Mouse (Mus musculus): ENCODE results near the gene 2210408I21Rik. TPM values are rescaled to one million over a fixed set of nuclear protein-coding genes. Genes with fewer than 3 reads are reported as not detected.

2210408I21Rik gene
- polyA plus RNA-seq, 1 experiment from 2014 or later: 4.9 TPM

DNA sequence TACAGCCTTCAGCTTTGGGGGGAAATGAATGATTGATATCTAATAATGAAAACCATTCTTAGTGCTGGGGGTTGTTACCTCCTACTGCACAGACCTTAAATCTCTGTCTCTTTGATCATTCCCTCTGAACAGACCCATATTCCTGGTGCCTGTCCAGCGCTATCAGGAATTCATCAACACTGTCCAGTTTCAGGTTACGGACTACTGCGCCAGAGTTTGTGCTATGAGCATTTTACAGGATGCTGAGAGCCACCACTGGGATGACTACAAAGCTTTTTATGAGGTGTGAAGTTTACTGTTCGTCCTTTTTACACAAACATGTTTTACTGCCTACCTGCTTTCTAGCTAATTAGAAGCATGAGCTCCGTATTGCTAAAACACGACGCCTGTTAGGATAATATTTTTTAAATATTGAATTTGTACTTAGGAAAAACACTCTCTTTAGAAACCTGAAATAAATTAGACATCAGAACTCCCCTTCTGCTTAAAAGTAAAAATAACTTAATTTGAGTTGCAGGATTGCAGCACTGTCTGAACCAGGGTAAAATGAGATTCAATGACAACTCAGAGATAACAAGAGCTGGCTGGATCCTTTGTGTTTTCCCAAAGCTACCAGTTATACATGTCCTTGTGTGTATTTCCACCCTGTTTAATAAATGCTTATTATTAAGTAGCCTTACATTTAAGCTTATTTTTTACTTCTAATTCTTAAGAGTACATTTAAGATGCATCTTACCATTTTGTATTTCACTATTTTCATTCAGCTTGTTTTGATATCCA lies 128.2 kb downstream of the 2210408I21Rik start:
- Histone ChIP-seq H3K27ac (ENCODE audit: low read length) (no peak overlapping the region), H3K9ac (ENCODE audit: low read depth, low read length) (no peak overlapping the region), H3K4me2 (ENCODE audit: low read depth, low read length) (no peak overlapping the region), H3K36me3 (ENCODE audit: control insufficient read depth, insufficient read depth, low read length) (no peaks in the 10 kb centered on the region), H3K9me3 (ENCODE audit: control insufficient read depth, low read length) (no peaks in the 10 kb centered on the region), H3K4me1 (ENCODE audit: control insufficient read depth, insufficient read depth, low read length) (no peaks in the 10 kb centered on the region), H3K4me3 (ENCODE audit: low read length) (no peak overlapping the region), H3K27me3 (replicated peaks; ENCODE audit: control insufficient read depth, insufficient read depth, low read length) (no peaks in the 10 kb centered on the region)
- 65% methylated on average over 7 of the region's 7 CpGs for WGBS
- ATAC-seq: no peak

DNA sequence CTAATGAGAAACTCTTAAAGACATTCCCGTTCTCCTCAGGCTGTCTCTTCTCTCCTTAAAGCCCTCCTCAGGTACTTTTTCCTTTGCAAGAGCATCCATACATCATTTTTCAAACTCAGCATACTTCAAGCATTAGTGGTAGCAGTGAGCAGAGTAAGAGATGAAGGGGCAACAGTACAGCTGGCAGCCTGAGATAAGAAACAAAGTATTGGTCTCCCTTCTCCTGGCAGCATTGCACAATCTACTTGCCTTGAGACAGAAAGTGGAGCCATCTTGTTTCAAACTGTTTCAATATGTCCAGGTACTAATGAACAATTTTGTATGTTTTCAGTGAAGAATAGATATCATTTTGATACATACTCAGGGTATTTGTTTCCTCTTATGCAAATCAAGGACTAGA lies 129.1 kb downstream of the 2210408I21Rik start:
- Histone ChIP-seq H3K4me1 (ENCODE audit: control insufficient read depth, insufficient read depth, low read length) (no peaks in the 10 kb centered on the region), H3K36me3 (ENCODE audit: control insufficient read depth, insufficient read depth, low read length) (no peaks in the 10 kb centered on the region), H3K27ac (ENCODE audit: low read length) (no peak overlapping the region), H3K9me3 (ENCODE audit: control insufficient read depth, low read length) (no peaks in the 10 kb centered on the region), H3K27me3 (replicated peaks; ENCODE audit: control insufficient read depth, insufficient read depth, low read length) (no peaks in the 10 kb centered on the region), H3K9ac (ENCODE audit: low read depth, low read length) (no peak overlapping the region), H3K4me2 (ENCODE audit: low read depth, low read length) (no peak overlapping the region), H3K4me3 (ENCODE audit: low read length) (no peak overlapping the region)
- ATAC-seq: no peak
- WGBS: 64% methylated on average over 1 of the region's 1 CpGs

DNA sequence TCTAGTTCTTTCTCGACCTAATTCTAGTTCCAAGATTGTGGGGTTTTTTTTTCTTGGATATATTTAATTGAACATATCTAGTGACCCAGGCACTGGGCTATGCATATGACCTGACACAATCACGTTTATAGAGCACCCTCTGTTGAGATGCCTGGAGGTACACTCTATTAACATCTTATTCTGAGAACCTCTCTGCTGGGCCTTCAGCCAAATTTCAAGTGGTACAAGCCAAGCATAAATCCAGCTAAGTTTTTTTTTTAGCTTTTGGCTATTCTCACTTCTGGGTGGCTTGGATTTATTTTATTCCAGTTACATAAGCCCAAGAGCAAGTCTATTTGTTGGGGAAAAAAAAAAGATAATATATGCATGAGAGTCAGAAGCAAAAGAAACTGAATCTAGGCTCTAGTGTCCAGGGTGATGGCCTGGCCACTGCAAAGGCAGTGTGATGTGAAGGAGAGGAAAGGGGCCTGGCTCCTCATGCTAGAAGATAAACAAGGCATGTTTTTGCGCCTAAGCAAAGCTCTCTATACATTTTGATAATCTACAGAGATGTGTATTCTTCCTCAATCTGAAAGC lies 139.9 kb downstream of the 2210408I21Rik start:
- Histone ChIP-seq H3K4me2 (ENCODE audit: low read depth, low read length) (no peak overlapping the region), H3K4me3 (ENCODE audit: low read length) (no peak overlapping the region), H3K9me3 (ENCODE audit: control insufficient read depth, low read length) (no peaks in the 10 kb centered on the region), H3K27ac (ENCODE audit: low read length) (no peak overlapping the region), H3K27me3 (replicated peaks; ENCODE audit: control insufficient read depth, insufficient read depth, low read length) (no peaks in the 10 kb centered on the region), H3K4me1 (ENCODE audit: control insufficient read depth, insufficient read depth, low read length) (no peaks in the 10 kb centered on the region), H3K36me3 (ENCODE audit: control insufficient read depth, insufficient read depth, low read length) (no peaks in the 10 kb centered on the region), H3K9ac (ENCODE audit: low read depth, low read length) (no peak overlapping the region)
- no peak for ATAC-seq
- WGBS: 55% methylated on average over 3 of the region's 3 CpGs

DNA sequence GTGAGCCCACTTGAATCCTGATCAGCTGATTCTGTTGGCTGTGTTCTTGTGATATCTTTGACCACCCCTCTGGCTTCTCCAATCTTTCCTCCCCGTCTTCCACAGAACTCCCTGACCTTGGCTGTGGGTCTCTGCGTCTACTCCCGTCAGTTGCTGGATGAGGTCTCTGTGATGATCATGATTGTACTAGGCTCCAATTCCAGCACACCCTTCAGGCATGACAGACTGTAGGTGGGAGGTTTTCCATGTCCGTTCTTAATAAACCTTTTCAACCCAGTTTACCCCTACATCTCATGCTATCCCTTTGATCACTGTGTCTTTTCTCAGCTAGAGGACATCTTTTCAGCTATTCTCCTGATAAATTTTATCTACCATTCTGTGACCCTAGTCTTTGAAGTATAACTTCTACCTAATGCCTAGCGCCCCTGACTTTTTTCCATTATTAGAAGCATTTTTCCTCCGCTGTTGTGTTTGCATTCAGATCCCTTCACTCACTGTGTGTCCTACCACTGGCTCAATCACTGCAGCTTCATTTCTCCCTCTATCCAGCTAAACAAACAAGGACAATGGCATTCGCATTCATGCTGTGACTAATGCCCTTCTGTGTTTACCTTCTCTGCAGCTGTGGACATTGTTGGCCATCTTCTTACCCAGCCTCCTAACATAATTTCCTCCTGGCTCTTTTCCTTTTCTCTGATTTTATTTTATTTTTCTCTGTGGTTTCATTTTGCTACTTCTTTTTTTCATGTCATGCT lies 143.5 kb downstream of the 2210408I21Rik start:
- 73% methylated on average over 7 of the region's 7 CpGs for WGBS
- ATAC-seq: no peak

DNA sequence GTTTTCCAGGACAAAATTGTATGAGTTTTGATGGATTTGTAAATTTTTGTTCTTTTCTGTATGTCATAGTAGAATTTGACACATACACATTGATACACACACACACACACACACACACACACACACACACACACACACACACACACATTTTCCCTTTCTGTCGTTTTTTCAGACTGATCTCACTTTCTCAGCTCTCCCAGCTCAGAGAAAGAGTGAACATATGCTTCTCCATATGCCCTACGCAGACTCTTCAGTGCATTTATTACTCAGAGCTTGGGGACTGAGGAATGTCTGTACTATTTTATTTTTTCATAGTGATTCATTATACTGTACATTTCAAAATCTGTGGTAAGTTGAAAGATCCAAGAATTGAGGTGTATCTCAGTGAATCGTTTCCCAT lies 160.2 kb downstream of the 2210408I21Rik start:
- H3K9me3 ChIP-seq (ENCODE audit: control insufficient read depth, low read length): no peaks in the 10 kb centered on the region
- WGBS: 78% methylated on average over 3 of the region's 3 CpGs

More for the DNA sequence above, 143.5 kb downstream of the 2210408I21Rik start:
- no peak overlapping the region for H3K4me3 ChIP-seq (ENCODE audit: low read length)
- H3K9ac ChIP-seq (ENCODE audit: low read depth, low read length): no peak overlapping the region
- H3K9me3 ChIP-seq (ENCODE audit: control insufficient read depth, low read length): no peaks in the 10 kb centered on the region
- no peaks in the 10 kb centered on the region for H3K4me1 ChIP-seq (ENCODE audit: control insufficient read depth, insufficient read depth, low read length)
- no peaks in the 10 kb centered on the region for H3K36me3 ChIP-seq (ENCODE audit: control insufficient read depth, insufficient read depth, low read length)
- H3K27ac ChIP-seq (ENCODE audit: low read length): no peak overlapping the region
- H3K4me2 ChIP-seq (ENCODE audit: low read depth, low read length): no peak overlapping the region
- H3K27me3 ChIP-seq (replicated peaks; ENCODE audit: control insufficient read depth, insufficient read depth, low read length): no peaks in the 10 kb centered on the region

DNA sequence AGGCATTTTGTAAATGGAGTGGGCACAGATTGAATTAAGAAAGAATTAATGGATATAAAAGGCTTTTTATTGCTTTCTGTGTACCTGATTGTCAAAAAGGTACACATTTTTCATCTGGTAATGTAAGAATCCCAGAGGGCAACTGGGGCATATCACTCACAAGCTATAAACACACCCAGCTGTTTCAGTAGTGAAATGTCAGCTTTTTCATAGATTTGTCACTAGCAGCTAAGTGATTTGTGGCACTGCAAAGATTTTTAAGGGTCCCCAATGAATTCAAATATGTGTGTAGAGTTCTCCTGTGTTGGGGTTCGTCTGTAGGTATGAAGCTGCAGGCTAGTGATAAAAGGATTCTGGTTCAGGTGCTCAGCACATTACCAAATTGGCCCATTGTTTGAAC lies 188.8 kb downstream of the 2210408I21Rik start:
- ATAC-seq: no peak
- Histone ChIP-seq H3K36me3 (ENCODE audit: control insufficient read depth, insufficient read depth, low read length) (no peaks in the 10 kb centered on the region), H3K27ac (ENCODE audit: low read length) (no peak overlapping the region), H3K9me3 (ENCODE audit: control insufficient read depth, low read length) (no peaks in the 10 kb centered on the region), H3K4me1 (ENCODE audit: control insufficient read depth, insufficient read depth, low read length) (no peaks in the 10 kb centered on the region), H3K27me3 (replicated peaks; ENCODE audit: control insufficient read depth, insufficient read depth, low read length) (no peaks in the 10 kb centered on the region), H3K4me2 (ENCODE audit: low read depth, low read length) (no peak overlapping the region), H3K4me3 (ENCODE audit: low read length) (no peak overlapping the region), H3K9ac (ENCODE audit: low read depth, low read length) (no peak overlapping the region)
- 50% methylated on average over 1 of the region's 1 CpGs for WGBS

More for the DNA sequence above, 160.2 kb downstream of the 2210408I21Rik start:
- Histone ChIP-seq H3K27ac (ENCODE audit: low read length) (no peak overlapping the region), H3K36me3 (ENCODE audit: control insufficient read depth, insufficient read depth, low read length) (no peaks in the 10 kb centered on the region), H3K4me2 (ENCODE audit: low read depth, low read length) (no peak overlapping the region), H3K4me1 (ENCODE audit: control insufficient read depth, insufficient read depth, low read length) (no peaks in the 10 kb centered on the region), H3K4me3 (ENCODE audit: low read length) (no peak overlapping the region), H3K9ac (ENCODE audit: low read depth, low read length) (no peak overlapping the region), H3K27me3 (replicated peaks; ENCODE audit: control insufficient read depth, insufficient read depth, low read length) (no peaks in the 10 kb centered on the region)
- no peak for ATAC-seq

DNA sequence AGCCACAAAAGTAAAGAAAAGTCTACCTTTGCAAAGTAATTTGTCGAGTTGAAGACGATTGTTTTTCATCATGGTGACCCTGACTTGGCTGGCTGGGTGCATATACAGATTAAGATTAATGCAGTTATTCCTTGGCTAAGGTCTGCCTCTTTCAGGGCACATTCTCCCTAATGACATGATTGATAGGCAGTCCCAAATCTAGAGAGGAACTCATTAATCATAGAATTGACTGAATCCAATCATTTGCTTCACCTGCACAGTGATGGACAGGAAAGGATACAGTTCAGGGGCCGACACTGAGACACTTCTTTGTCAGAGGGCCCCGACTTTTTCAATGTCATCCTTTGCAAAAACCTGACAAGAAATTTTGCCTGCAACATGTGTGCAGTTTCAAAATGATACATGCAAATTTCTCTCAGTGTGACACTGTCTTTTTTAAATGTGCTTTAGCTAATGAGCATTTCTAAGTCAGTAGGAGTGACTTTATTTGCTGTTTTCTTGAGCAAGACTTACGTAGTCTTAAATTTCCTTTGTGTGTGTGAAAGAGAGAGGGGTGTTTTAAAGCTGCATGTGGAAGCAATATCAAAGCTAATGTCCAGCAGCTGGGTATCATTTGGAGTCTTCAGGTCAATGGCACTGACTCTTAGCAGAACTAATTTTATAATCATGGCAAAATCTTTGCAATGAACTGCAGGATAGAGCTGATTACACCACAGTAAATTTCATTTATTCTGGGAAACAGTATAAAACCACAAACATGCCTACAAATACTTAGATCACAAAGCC lies 191.0 kb downstream of the 2210408I21Rik start:
- 69% methylated on average over 5 of the region's 5 CpGs for WGBS

DNA sequence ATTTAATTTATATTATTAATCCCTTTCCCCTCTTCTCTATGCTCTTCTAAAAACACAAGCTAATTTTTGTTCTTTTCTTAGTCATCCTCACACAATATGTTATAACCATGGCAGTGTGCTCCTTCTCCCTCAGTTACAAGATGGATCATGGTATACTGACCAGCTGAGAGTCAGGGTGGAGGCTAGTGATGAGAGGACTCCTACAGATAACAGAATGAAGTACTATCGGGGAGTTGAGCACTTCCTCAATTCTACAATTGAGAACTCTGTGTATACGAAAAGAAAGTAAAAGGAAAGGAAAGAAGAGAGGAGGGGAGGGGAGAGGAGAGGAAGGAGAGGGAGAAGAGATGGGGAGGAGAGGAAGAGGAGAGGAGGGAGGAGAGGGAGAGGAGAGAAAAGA lies 206.8 kb downstream of the 2210408I21Rik start:
- no peaks in the 10 kb centered on the region for H3K27me3 ChIP-seq (replicated peaks; ENCODE audit: control insufficient read depth, insufficient read depth, low read length)
- H3K4me1 ChIP-seq (ENCODE audit: control insufficient read depth, insufficient read depth, low read length): no peaks in the 10 kb centered on the region
- no peak for ATAC-seq
- H3K9ac ChIP-seq (ENCODE audit: low read depth, low read length): no peak overlapping the region
- no peak overlapping the region for H3K27ac ChIP-seq (ENCODE audit: low read length)
- no peaks in the 10 kb centered on the region for H3K36me3 ChIP-seq (ENCODE audit: control insufficient read depth, insufficient read depth, low read length)
- no peak overlapping the region for H3K4me2 ChIP-seq (ENCODE audit: low read depth, low read length)
- H3K9me3 ChIP-seq (ENCODE audit: control insufficient read depth, low read length): no peaks in the 10 kb centered on the region
- no peak overlapping the region for H3K4me3 ChIP-seq (ENCODE audit: low read length)
- 74% methylated on average over 2 of the region's 2 CpGs for WGBS

More for the DNA sequence above, 191.0 kb downstream of the 2210408I21Rik start:
- no peaks in the 10 kb centered on the region for H3K9me3 ChIP-seq (ENCODE audit: control insufficient read depth, low read length)
- no peak overlapping the region for H3K4me3 ChIP-seq (ENCODE audit: low read length)
- no peak overlapping the region for H3K27ac ChIP-seq (ENCODE audit: low read length)
- H3K4me2 ChIP-seq (ENCODE audit: low read depth, low read length): no peak overlapping the region
- H3K4me1 ChIP-seq (ENCODE audit: control insufficient read depth, insufficient read depth, low read length): no peaks in the 10 kb centered on the region
- H3K9ac ChIP-seq (ENCODE audit: low read depth, low read length): no peak overlapping the region
- ATAC-seq: no peak
- no peaks in the 10 kb centered on the region for H3K36me3 ChIP-seq (ENCODE audit: control insufficient read depth, insufficient read depth, low read length)
- no peaks in the 10 kb centered on the region for H3K27me3 ChIP-seq (replicated peaks; ENCODE audit: control insufficient read depth, insufficient read depth, low read length)

DNA sequence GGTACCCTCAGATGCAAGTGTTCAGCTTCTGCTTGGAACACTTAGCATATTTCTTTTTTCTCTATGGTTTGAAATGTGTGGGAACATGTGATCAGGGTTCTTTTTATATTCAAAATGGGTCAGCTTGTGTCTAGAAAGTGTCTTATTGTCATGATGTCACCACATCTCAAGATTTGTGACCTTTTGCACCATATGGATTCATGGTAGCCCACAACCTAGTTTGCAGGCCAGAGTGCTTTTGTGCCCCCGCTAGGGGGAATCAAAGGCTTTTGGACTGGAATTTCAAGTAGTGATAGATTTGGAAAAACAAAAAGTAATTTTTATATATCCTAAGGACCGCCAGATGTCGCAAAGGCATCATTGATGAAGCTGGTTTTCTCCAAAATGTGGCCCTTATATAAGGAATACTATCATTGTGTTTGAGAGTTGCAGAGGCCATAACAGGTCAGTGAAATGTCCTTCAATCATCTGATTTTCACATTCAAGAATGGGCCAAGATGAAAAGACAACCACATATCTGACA lies 250.2 kb downstream of the 2210408I21Rik start:
- H3K27ac ChIP-seq (ENCODE audit: low read length): no peak overlapping the region
- no peaks in the 10 kb centered on the region for H3K9me3 ChIP-seq (ENCODE audit: control insufficient read depth, low read length)
- WGBS: 82% methylated on average over 3 of the region's 3 CpGs
- H3K27me3 ChIP-seq (replicated peaks; ENCODE audit: control insufficient read depth, insufficient read depth, low read length): no peaks in the 10 kb centered on the region
- ATAC-seq: no peak
- no peaks in the 10 kb centered on the region for H3K36me3 ChIP-seq (ENCODE audit: control insufficient read depth, insufficient read depth, low read length)
- no peaks in the 10 kb centered on the region for H3K4me1 ChIP-seq (ENCODE audit: control insufficient read depth, insufficient read depth, low read length)
- H3K4me3 ChIP-seq (ENCODE audit: low read length): no peak overlapping the region
- H3K4me2 ChIP-seq (ENCODE audit: low read depth, low read length): no peak overlapping the region
- H3K9ac ChIP-seq (ENCODE audit: low read depth, low read length): no peak overlapping the region

Data from intestine, embryonic 16.5 days (tissue).